Mouse (Mus musculus): ENCODE measurements around the gene Amot. TPM values are rescaled to one million over a fixed set of nuclear protein-coding genes. Genes with fewer than 3 reads are reported as not detected.

Gene Amot
- total and polyA plus RNA-seq, 3 experiments, result not detected

DNA sequence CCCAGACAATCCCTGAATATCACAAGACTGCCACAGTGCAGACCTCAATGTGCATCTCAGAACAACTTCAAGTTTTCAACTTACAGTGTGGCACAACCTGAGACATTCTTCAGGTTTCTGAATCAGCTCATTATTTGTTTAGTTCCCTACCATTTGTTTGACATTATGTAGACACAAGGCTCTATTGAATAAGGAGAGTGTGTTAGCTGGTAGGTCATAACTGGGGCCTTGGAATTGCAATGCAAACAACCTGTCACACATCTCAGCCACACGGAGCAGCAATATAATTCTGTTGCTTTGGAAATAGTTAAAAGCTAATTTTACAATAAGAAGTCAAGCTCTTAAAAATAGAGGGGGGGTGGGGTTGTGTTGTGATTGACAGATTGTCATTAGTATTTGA, 24.6 kb upstream of the Amot start:
- Histone ChIP-seq H3K4me2 (ENCODE audit: insufficient read depth, low read depth, poor library complexity, severe bottlenecking) (no peak overlapping the region), H3K4me3 (replicated peaks in 1 of 3; ENCODE audit: low read depth in 2 of 3, low read length in 2 of 3, poor library complexity in 1 of 3) (no peak overlapping the region), H3K36me3 (replicated peaks in 1 of 2; ENCODE audit: control insufficient read depth in 1 of 2, insufficient read depth in 1 of 2, low read length in 1 of 2) (no peaks in the 10 kb centered on the region), H3K9me3 (replicated peaks; ENCODE audit: low read length) (peaks cover 2% of the 10 kb centered on the region), H3K79me2 (replicated peaks; ENCODE audit: control insufficient read depth, extremely low read depth, insufficient read depth, poor library complexity, severe bottlenecking) (no peaks in the 10 kb centered on the region), H3K27ac (ENCODE audit: insufficient read depth, low read depth) (no peak overlapping the region), H3K27me3 (replicated peaks) (no peaks in the 10 kb centered on the region), H3K4me1 (ENCODE audit: control insufficient read depth in 1 of 2, insufficient read depth in 2 of 2) (no peaks in the 10 kb centered on the region), H3K9ac (ENCODE audit: insufficient read depth, low read depth) (no peak overlapping the region)
- dilution Hi-C loops (cut with MboI; ENCODE audit: extremely low pct_ligation_motif_present, extremely low pct_unique_long_range_greater_than_20kb, low sequenced_read_pairs), result no loop called here
- no peak for DNase-seq (ENCODE audit: extremely low read depth)
- in situ Hi-C loops (cut with MboI; ENCODE audit: low pct_ligation_motif_present, low pct_unique_long_range_greater_than_20kb, low sequenced_read_pairs), result no loop called here
- no peak for TF ChIP-seq ZNF384 (IDR thresholded peaks at IDR 0.05; ENCODE audit: low read depth, low read length)
- no peak for TF ChIP-seq RCOR1 (conservative IDR thresholded peaks at IDR 0.05; ENCODE audit: low read depth, low read length)
- no peak for TF ChIP-seq ZKSCAN1 (IDR thresholded peaks at IDR 0.05; ENCODE audit: borderline replicate concordance, low read depth, low read length)
- TF ChIP-seq IRF4 (IDR thresholded peaks at IDR 0.05; ENCODE audit: low read depth, low read length), result no peak
- TF ChIP-seq BHLHE40 (IDR thresholded peaks at IDR 0.05; ENCODE audit: low read depth, low read length), result no peak
- no peak for TF ChIP-seq GABPA (IDR thresholded peaks at IDR 0.05; ENCODE audit: insufficient replicate concordance, low read depth, low read length)
- TF ChIP-seq ZC3H11A (IDR thresholded peaks at IDR 0.05; ENCODE audit: low read depth, low read length), result no peak
- no peak for TF ChIP-seq POLR2A (IDR thresholded peaks at IDR 0.05; ENCODE audit: low read depth, low read length)
- TF ChIP-seq EP300 (IDR thresholded peaks at IDR 0.05; ENCODE audit: low read length), result no peak
- TF ChIP-seq HCFC1 (IDR thresholded peaks at IDR 0.05; ENCODE audit: low read depth, low read length), result no peak

DNA sequence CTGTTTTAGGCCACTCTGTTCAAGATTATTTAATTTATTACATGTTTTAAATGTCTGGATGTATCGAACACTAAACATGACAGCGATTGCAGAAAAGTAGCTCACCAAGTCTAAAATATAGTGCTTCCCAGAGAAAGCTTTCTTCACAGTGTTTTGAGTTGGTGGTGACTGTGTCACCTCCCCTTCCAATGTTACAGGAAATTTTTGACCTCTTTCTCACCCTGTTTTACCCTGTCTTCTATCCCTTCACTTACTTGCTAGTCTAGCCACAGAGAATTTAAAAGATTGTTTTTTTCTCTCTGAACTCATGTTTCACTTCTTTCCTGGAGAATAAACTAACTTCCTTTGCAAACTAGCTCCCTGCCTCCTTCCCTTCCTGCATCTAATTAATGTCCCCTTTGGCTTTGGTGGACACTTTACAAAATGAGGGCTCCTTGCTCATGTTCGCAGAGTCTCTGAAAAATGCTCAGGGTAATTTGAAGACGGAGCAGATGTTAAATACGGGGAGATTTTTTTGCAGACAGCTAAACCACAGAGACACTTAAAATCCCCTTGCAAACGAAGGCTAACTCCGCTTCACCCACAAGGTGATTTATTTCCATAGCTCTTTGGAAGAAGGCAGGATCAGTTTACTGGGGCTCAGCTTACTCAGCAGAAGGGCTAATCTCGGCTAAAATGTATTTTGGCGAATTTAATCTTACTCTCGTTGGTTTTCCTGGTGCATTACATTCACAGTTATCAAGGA, 11.5 kb upstream of the Amot start:
- in situ Hi-C loops (cut with MboI; ENCODE audit: low pct_ligation_motif_present, low pct_unique_long_range_greater_than_20kb, low sequenced_read_pairs), result no loop called here
- dilution Hi-C loops (cut with MboI; ENCODE audit: extremely low pct_ligation_motif_present, extremely low pct_unique_long_range_greater_than_20kb, low sequenced_read_pairs), result no loop called here
- H3K27ac ChIP-seq (ENCODE audit: insufficient read depth, low read depth), result no peak overlapping the region
- H3K79me2 ChIP-seq (replicated peaks; ENCODE audit: control insufficient read depth, extremely low read depth, insufficient read depth, poor library complexity, severe bottlenecking), result no peaks in the 10 kb centered on the region
- no peaks in the 10 kb centered on the region for H3K36me3 ChIP-seq (replicated peaks in 1 of 2; ENCODE audit: control insufficient read depth in 1 of 2, insufficient read depth in 1 of 2, low read length in 1 of 2)
- TF ChIP-seq E2F4 (IDR thresholded peaks at IDR 0.05; ENCODE audit: insufficient replicate concordance, low read depth, low read length) (no peak), JUND (conservative IDR thresholded peaks at IDR 0.05; ENCODE audit: low read depth, low read length) (no peak), MAX (IDR thresholded peaks at IDR 0.05; ENCODE audit: low read length) (no peak), ZNF384 (IDR thresholded peaks at IDR 0.05; ENCODE audit: low read depth, low read length) (no peak), BHLHE40 (IDR thresholded peaks at IDR 0.05; ENCODE audit: low read depth, low read length) (no peak), IRF4 (IDR thresholded peaks at IDR 0.05; ENCODE audit: low read depth, low read length) (no peak), MAZ (IDR thresholded peaks at IDR 0.05; ENCODE audit: low read depth, low read length) (no peak), CHD1 (IDR thresholded peaks at IDR 0.05; ENCODE audit: low read depth, low read length) (no peak), MEF2A (IDR thresholded peaks at IDR 0.05; ENCODE audit: borderline replicate concordance, low read depth, low read length) (no peak), KAT2A (IDR thresholded peaks at IDR 0.05; ENCODE audit: insufficient replicate concordance, low read length) (no peak), TCF12 (IDR thresholded peaks at IDR 0.05; ENCODE audit: low read depth, low read length) (no peak), CTCF (conservative IDR thresholded peaks at IDR 0.05 in 1 of 2, IDR thresholded peaks at IDR 0.05 in 1 of 2; ENCODE audit: low read depth in 2 of 2, low read length in 2 of 2) (no peak), JUN (IDR thresholded peaks at IDR 0.05; ENCODE audit: insufficient read depth, low read depth, low read length) (no peak), UBTF (IDR thresholded peaks at IDR 0.05; ENCODE audit: low read depth, low read length) (no peak), POLR2A (IDR thresholded peaks at IDR 0.05; ENCODE audit: low read depth, low read length) (no peak), ZKSCAN1 (IDR thresholded peaks at IDR 0.05; ENCODE audit: borderline replicate concordance, low read depth, low read length) (no peak), SMC3 (IDR thresholded peaks at IDR 0.05; ENCODE audit: low read depth, low read length) (no peak), RAD21 (IDR thresholded peaks at IDR 0.05; ENCODE audit: low read depth, low read length) (no peak), ETS1 (conservative IDR thresholded peaks at IDR 0.05; ENCODE audit: low read depth, low read length) (no peak)
- no peaks in the 10 kb centered on the region for H3K4me1 ChIP-seq (ENCODE audit: control insufficient read depth in 1 of 2, insufficient read depth in 2 of 2)
- H3K9ac ChIP-seq (ENCODE audit: insufficient read depth, low read depth), result no peak overlapping the region
- H3K4me3 ChIP-seq (replicated peaks in 1 of 3; ENCODE audit: low read depth in 2 of 3, low read length in 2 of 3, poor library complexity in 1 of 3), result no peak overlapping the region
- H3K27me3 ChIP-seq (replicated peaks), result no peaks in the 10 kb centered on the region
- DNase-seq (ENCODE audit: extremely low read depth), result no peak
- H3K9me3 ChIP-seq (replicated peaks; ENCODE audit: low read length), result peaks cover 3% of the 10 kb centered on the region
- no peak overlapping the region for H3K4me2 ChIP-seq (ENCODE audit: insufficient read depth, low read depth, poor library complexity, severe bottlenecking)
